Mouse (Mus musculus) testis, adult 2 months (tissue): ENCODE data around the gene Rxfp4.

Experiments
- CTCF ChIP-seq: fragments of 200-500 bp; IDR thresholded peaks from 2 replicates; pipeline ENCODE4 v1.5.1; 2012; ENCODE audit warnings: low read depth, mild to moderate bottlenecking, inconsistent platforms, low read length, moderate library complexity; ENCODE audit not compliant: control insufficient read depth, insufficient read depth, insufficient replicate concordance
- POLR2A ChIP-seq: fragments of 200-500 bp; IDR thresholded peaks from 2 replicates; pipeline ENCODE4 v1.6.1; 2012; ENCODE audit warnings: low read depth, mild to moderate bottlenecking, inconsistent platforms, low read length, moderate library complexity; ENCODE audit not compliant: control insufficient read depth

GRCm38 (mm10) chr3:88700247-88700646 is 47.3 kb upstream of the Rxfp4 start:
- TF ChIP-seq CTCF = no peak
- TF ChIP-seq POLR2A = no peak
